Mouse (Mus musculus) spleen, postnatal 4 days (tissue): ENCODE results near the gene Kcna1.

Experiments
- DNase-seq, 2 experiments: peaks; one replicate each; pipeline ENCODE4 v3.0.0; 2022; ENCODE audit warnings: low spot score in 2 of 2

The Kcna1 gene

GRCm38 (mm10) chr6:126646381-126646780 lies at the start of gene Kcna1:
Gene Kcna1 (minus strand): TSS chr6:126646384.
- DNase-seq, result no peak

GRCm38 (mm10) chr6:126687120-126687519 lies 40.9 kb upstream of the Kcna1 start:
- no peak for DNase-seq

- no peak for DNase-seq
Observed at GRCm38 (mm10) chr6:126685135-126685534, 39.0 kb upstream of the Kcna1 start.

- DNase-seq, result no peak
Observed at GRCm38 (mm10) chr6:126678961-126679360, 32.8 kb upstream of the Kcna1 start.

GRCm38 (mm10) chr6:126667001-126667400 lies 20.8 kb upstream of the Kcna1 start:
- DNase-seq, result no peak

GRCm38 (mm10) chr6:126666091-126666490 lies 19.9 kb upstream of the Kcna1 start:
- DNase-seq, result no peak

GRCm38 (mm10) chr6:126664569-126664968 lies 18.4 kb upstream of the Kcna1 start:
- no peak for DNase-seq

- DNase-seq, result no peak
Observed at GRCm38 (mm10) chr6:126657646-126658394, 11.6 kb upstream of the Kcna1 start.

- no peak for DNase-seq
Observed at GRCm38 (mm10) chr6:126653561-126653960, 7.4 kb upstream of the Kcna1 start.

- no peak for DNase-seq
Observed at GRCm38 (mm10) chr6:126645644-126646358, 383 bp downstream of the Kcna1 start.

- DNase-seq, result no peak
Observed at GRCm38 (mm10) chr6:126645044-126645541, 1.1 kb downstream of the Kcna1 start.

GRCm38 (mm10) chr6:126644181-126645043 lies 1.8 kb downstream of the Kcna1 start:
- DNase-seq, result no peak

- no peak for DNase-seq
Observed at GRCm38 (mm10) chr6:126643341-126644055, 2.7 kb downstream of the Kcna1 start.

GRCm38 (mm10) chr6:126642856-126643321 lies 3.3 kb downstream of the Kcna1 start:
- DNase-seq, result no peak

GRCm38 (mm10) chr6:126628451-126628850 lies 17.7 kb downstream of the Kcna1 start:
- no peak for DNase-seq

- DNase-seq, result no peak
Observed at GRCm38 (mm10) chr6:126618455-126618854, 27.7 kb downstream of the Kcna1 start.

- no peak for DNase-seq
Observed at GRCm38 (mm10) chr6:126610746-126611145, 35.4 kb downstream of the Kcna1 start.

GRCm38 (mm10) chr6:126609193-126609947 lies 36.8 kb downstream of the Kcna1 start:
- DNase-seq, result no peak

- no peak for DNase-seq
Observed at GRCm38 (mm10) chr6:126601843-126602326, 44.3 kb downstream of the Kcna1 start.
